Mouse (Mus musculus) embryonic fibroblast, embryonic 13.5 days (primary cell): Measurements from ENCODE around the gene Eef2.
A peak's percentile ranks its signal among the peaks of the same experiment; 100 is the strongest.

Experiments used
- CTCF ChIP-seq: IDR thresholded peaks from 2 replicates; pipeline ENCODE4 v1.5.1; 2011; ENCODE audit warnings: mild to moderate bottlenecking, control low read depth, low read length, moderate library complexity, borderline replicate concordance; ENCODE audit not compliant: insufficient read depth
- POLR2A ChIP-seq: IDR thresholded peaks from 2 replicates; pipeline ENCODE4 v1.6.1; 2011; ENCODE audit warnings: low read depth, mild to moderate bottlenecking, control low read depth, low read length, moderate library complexity

DNA sequence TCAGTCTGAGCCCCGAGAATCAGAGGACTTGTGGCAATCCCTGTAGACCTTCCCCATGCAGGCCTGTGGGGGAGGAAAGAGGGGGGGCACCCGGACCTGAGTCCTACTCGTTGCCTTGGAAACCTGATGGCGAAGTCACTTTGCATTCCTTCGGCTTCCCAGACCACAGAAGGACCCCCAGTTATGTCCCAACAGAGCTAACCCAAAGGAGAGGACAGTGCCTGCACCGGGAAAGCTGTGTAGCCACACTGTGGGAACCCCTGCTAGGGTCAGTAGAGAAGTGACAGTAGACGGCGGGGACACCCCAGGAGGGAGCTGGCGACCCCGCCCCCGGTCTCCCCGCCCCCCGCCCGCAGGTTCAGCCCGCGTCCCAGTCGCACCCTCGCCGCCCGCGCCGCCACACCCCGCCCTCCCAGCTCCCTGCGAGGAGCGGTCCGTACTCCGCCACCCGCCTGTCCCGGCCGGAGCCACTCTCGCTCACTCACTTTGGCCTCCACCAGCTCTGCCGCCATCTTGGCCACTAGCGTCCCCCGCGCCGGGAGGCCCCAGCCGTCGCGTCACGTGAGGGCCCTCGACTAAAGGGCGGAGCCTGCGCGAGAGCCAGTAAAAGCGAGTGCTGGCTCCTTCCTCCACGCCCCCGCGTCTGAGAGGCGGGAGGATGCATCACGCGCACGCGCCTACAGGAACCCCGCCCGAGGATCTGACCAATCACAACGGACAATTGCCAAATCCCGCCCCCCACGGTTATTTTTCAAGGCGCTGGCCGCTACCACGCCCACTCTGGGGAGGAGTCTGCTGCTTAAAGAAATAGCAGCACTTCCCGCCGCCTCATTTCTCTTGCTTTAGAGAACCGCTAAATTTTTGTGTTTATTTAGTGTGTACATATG, 9.0 kb upstream of the Eef2 start, which contains the start of gene Pias4:
- TF ChIP-seq POLR2A: peak; percentile 86
- TF ChIP-seq CTCF: no peak
